Mouse (Mus musculus) forebrain, embryonic 12.5 days (tissue): ENCODE data around the gene Samm50. TPM values are rescaled to one million over a fixed set of nuclear protein-coding genes. Genes with fewer than 3 reads are reported as not detected.

Experiments
- ATAC-seq: fragments of 200-750 bp; cut with Nextera tagmentation; 2 replicates; pipeline ENCODE4 v1.8.0; 2017; ENCODE audit warnings: moderate TSS enrichment; ENCODE audit not compliant: low FRiP score
- H3K27ac ChIP-seq: fragments of 300-500 bp; sonication (generic); 2 replicates; pipeline ENCODE4 v1.5.1; 2016; ENCODE audit warnings: mild to moderate bottlenecking
- H3K27me3 ChIP-seq: fragments of 300-500 bp; sonication (generic); 2 replicates; pipeline ENCODE4 v1.6.1; 2016; ENCODE audit warnings: mild to moderate bottlenecking
- H3K36me3 ChIP-seq: fragments of 300-500 bp; sonication (generic); replicated peaks from 2 replicates; pipeline ENCODE4 v1.6.1; 2016; ENCODE audit warnings: mild to moderate bottlenecking
- H3K4me1 ChIP-seq: fragments of 300-500 bp; sonication (generic); 2 replicates; pipeline ENCODE4 v1.6.1; 2016
- H3K4me2 ChIP-seq: fragments of 300-500 bp; sonication (generic); 2 replicates; pipeline ENCODE4 v1.6.1; 2016; ENCODE audit warnings: mild to moderate bottlenecking, moderate library complexity
- H3K4me3 ChIP-seq: fragments of 300-500 bp; sonication (generic); replicated peaks from 2 replicates; pipeline ENCODE4 v1.5.1; 2016; ENCODE audit warnings: mild to moderate bottlenecking
- H3K9ac ChIP-seq: fragments of 300-500 bp; sonication (generic); 2 replicates; pipeline ENCODE4 v1.6.1; 2016; ENCODE audit warnings: mild to moderate bottlenecking
- H3K9me3 ChIP-seq: fragments of 300-500 bp; sonication (generic); 2 replicates; pipeline ENCODE4 v1.6.1; 2016
- WGBS: fragments of 180-500 bp; shearing (Covaris S2); methylation state at CpG from one replicate; pipeline ENCODE4 v1.1.7; 2016; 5-methylcytosine and 5-hydroxymethylcytosine counted together
- polyA plus RNA-seq: library from polyadenylated mRNA; unstranded; fragments of >200 nt; fragmentation: Nextera tagmentation; extraction: Ambion mirVana; gene quantifications from 2 replicates; pipeline ENCODE4 v1.2.1, GENCODE M21; 2016

Gene Samm50
- polyA plus RNA-seq, 1 experiment from 2014 or later: 95.9 TPM

DNA sequence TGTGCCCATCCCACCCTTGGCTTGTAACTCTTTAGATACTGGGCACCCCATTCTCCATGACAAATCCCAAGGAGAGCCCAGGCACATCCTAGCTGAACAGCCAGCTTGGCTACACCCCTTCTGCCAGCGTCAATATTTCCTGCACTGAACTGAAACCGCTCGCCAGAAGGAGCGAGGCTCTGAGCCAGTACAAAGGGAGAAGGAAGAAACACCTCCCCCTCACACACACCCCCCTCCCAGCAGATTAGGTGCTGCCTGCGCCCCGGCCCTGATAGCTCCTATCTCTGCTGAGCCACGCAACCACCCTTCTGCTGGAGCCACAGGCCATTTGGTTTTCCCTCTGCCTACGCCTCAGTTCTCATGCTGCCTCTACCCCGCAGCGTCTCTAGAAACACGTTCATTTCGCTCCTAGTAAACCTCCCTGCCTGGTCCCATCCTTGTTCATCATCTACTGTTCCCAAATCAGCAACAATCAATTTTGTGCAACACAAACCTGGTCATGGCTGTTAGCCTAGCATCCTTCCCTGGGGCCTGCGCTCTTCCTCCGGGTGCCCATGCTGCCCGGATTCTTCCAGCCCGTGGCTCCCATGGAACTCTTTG is 39.2 kb downstream of the Samm50 start:
- H3K4me1 ChIP-seq: peaks cover 55% of the 10 kb centered on the region
- 3% methylated on average over 16 of the region's 16 CpGs for WGBS

GRCm38 (mm10) chr15:84231721-84232561 is 39.9 kb downstream of the Samm50 start, which contains the start of gene Parvb:
Parvb (plus strand) TSS chr15:84232043.
- Histone ChIP-seq H3K4me2 (peak within 1 kb of the TSS; percentile 94), H3K4me1 (peaks cover 47% of the 10 kb centered on the region), H3K9me3 (no peaks in the 10 kb centered on the region), H3K4me3 (peak within 1 kb of the TSS; percentile 51), H3K36me3 (no peaks in the 10 kb centered on the region), H3K27ac (peak within 1 kb of the TSS; percentile 65), H3K9ac (peak within 1 kb of the TSS; percentile 59), H3K27me3 (peaks cover 47% of the 10 kb centered on the region)
- WGBS: under 1% methylated on average over 53 of the region's 53 CpGs
- ATAC-seq: peak; percentile 48

More for the DNA sequence above, 39.2 kb downstream of the Samm50 start:
- peak; percentile 40; the same call in 1 of the 2 replicates for ATAC-seq
- Histone ChIP-seq H3K27me3 (peaks cover 45% of the 10 kb centered on the region), H3K9ac (peak overlapping the region; percentile 59), H3K36me3 (no peaks in the 10 kb centered on the region), H3K4me3 (peak overlapping the region; percentile 51), H3K27ac (peak overlapping the region; percentile 65), H3K4me2 (peak overlapping the region; percentile 94), H3K9me3 (no peaks in the 10 kb centered on the region)

GRCm38 (mm10) chr15:84232609-84233008 is 40.6 kb downstream of the Samm50 start:
- Histone ChIP-seq H3K36me3 (no peaks in the 10 kb centered on the region), H3K4me1 (peaks cover 46% of the 10 kb centered on the region), H3K9me3 (no peaks in the 10 kb centered on the region), H3K27me3 (peaks cover 54% of the 10 kb centered on the region), H3K27ac (no peak overlapping the region), H3K4me2 (peak overlapping the region; percentile 94), H3K9ac (no peak overlapping the region), H3K4me3 (peak overlapping the region; percentile 51)
- no peak for ATAC-seq
- WGBS: 9% methylated on average over 8 of the region's 8 CpGs

DNA sequence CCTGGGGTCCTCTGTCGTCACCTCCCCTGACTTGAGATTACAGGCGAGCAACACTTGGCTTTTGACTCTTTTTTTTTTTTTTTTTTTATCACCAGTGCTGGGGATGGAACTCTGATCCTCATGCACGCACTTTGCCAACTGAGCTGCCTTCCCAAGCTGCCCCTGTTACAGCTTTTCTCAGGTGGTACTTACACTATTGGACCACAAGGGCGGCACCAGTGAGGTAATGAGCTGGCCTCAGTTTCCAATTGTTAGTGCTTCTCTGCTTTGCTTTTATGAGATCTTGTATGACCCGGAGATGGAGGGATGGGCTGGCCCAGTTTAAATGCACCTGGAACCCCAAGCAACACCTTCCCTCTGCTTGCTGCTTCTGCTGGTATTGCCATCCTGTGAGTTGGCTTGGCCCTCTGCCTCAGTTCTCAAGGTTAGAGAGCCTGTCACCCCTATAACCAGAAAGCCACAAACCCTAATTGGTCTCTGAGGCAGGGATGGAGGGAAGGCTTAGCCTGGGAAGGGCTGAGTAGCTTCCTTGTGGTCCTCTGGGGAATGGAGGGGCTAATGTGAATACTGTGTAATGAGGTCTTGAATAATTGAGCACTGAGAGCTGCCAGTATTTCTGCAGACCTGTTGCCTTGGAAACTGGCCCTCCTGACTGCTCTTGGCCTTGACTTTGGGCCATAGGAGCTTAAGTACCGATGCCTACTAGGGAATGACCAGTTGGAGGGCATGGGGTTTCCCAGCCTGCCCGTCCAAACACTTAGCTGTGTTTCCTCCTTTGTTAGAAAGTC is 42.9 kb downstream of the Samm50 start:
- no peak for ATAC-seq
- no peak overlapping the region for H3K9ac ChIP-seq
- H3K4me1 ChIP-seq: peaks cover 60% of the 10 kb centered on the region
- no peak overlapping the region for H3K4me3 ChIP-seq
- no peaks in the 10 kb centered on the region for H3K36me3 ChIP-seq
- WGBS: 88% methylated on average over 7 of the region's 7 CpGs
- H3K27me3 ChIP-seq: peaks cover 52% of the 10 kb centered on the region
- no peak overlapping the region for H3K4me2 ChIP-seq
- H3K27ac ChIP-seq: no peak overlapping the region
- H3K9me3 ChIP-seq: no peaks in the 10 kb centered on the region

DNA sequence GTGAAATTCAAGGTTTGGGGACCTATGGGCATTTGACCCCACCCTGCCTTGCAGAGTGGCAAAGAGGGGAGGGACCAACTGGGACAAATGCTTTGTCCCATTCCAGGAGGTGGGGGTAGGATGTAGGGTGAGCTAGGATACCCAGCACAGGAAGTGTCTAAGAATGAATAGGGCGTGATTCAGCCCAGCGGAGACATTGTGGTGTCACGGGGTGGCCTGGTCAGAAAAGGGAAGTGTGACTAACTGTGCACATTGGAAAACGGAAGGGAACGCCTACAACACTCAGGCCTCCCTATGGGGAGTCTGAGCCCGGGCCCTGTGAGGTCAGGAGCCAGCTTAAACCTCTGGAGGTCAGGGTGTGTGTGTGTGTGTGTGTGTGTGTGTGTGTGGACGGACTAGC is 43.6 kb downstream of the Samm50 start:
- H3K4me3 ChIP-seq: no peak overlapping the region
- no peak for ATAC-seq
- no peaks in the 10 kb centered on the region for H3K36me3 ChIP-seq
- no peak overlapping the region for H3K27ac ChIP-seq
- H3K27me3 ChIP-seq: peaks cover 45% of the 10 kb centered on the region
- H3K9me3 ChIP-seq: no peaks in the 10 kb centered on the region
- H3K4me2 ChIP-seq: no peak overlapping the region
- peaks cover 54% of the 10 kb centered on the region for H3K4me1 ChIP-seq
- no peak overlapping the region for H3K9ac ChIP-seq
- 74% methylated on average over 7 of the region's 7 CpGs for WGBS

DNA sequence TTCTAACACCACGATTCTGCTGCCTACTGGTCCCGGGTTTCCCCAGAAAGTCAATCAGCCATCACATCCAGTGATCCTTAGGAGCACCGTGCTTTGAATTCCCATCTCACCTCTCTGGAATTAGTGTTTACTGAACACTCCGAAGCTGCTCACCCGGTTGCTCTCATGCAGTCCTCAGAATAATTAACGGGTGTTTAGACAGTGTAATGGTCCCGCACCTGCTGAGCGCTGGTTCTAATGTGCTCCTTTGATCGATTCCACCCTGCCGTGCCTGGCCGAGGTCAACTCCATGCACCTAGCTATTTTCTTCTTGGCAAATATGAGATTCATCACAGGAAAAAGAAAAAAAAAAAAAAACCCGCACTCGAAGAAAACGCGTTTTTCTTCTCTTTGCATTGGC is 46.5 kb downstream of the Samm50 start:
- WGBS: 24% methylated on average over 15 of the region's 15 CpGs
- H3K9me3 ChIP-seq: no peaks in the 10 kb centered on the region
- no peak overlapping the region for H3K4me3 ChIP-seq
- H3K4me2 ChIP-seq: no peak overlapping the region
- no peak overlapping the region; the same call in 1 of the 2 replicates for H3K27ac ChIP-seq
- no peak overlapping the region for H3K9ac ChIP-seq
- H3K27me3 ChIP-seq: peaks cover 22% of the 10 kb centered on the region
- no peaks in the 10 kb centered on the region for H3K36me3 ChIP-seq
- peaks cover 29% of the 10 kb centered on the region for H3K4me1 ChIP-seq
- peak; percentile 66; the same call in 1 of the 2 replicates for ATAC-seq

- H3K27ac ChIP-seq: peak overlapping the region; percentile 10; the same call in 1 of the 2 replicates
Measured at GRCm38 (mm10) chr15:84238991-84239401, 47.0 kb downstream of the Samm50 start.

DNA sequence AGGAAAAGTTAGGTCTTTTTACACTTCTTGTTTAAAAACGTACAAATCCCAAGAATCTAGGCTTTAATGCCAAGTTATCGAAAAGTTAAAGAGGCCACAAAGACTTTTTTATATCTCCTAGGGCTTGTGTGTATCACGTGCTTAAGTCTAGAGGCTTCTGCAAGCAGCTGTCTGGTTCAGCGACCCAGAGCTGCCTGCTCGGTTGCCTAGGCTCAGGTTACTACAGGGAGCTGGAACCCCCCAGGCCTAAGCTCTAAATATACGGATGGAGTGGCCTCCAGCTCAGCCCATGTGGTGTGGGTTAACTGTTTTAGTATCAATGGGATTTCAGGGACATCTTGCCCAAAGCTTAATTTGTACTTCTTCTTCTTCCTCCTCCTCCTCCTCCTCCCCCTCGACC is 49.5 kb downstream of the Samm50 start:
- peaks cover 33% of the 10 kb centered on the region for H3K4me1 ChIP-seq
- no peak for ATAC-seq
- H3K27ac ChIP-seq: no peak overlapping the region
- H3K9me3 ChIP-seq: no peaks in the 10 kb centered on the region
- 59% methylated on average over 7 of the region's 7 CpGs for WGBS
- H3K36me3 ChIP-seq: no peaks in the 10 kb centered on the region
- H3K9ac ChIP-seq: no peak overlapping the region
- H3K27me3 ChIP-seq: peaks cover 22% of the 10 kb centered on the region
- no peak overlapping the region for H3K4me3 ChIP-seq
- H3K4me2 ChIP-seq: no peak overlapping the region

More at GRCm38 (mm10) chr15:84238991-84239401, 47.0 kb downstream of the Samm50 start:
- WGBS: 21% methylated on average over 16 of the region's 16 CpGs
- peak overlapping the region; percentile 26; the same call in 1 of the 2 replicates for H3K4me2 ChIP-seq
- no peaks in the 10 kb centered on the region for H3K36me3 ChIP-seq
- H3K27me3 ChIP-seq: peaks cover 22% of the 10 kb centered on the region
- no peak overlapping the region for H3K4me3 ChIP-seq
- H3K4me1 ChIP-seq: peaks cover 29% of the 10 kb centered on the region
- no peaks in the 10 kb centered on the region for H3K9me3 ChIP-seq
- peak; percentile 55 for ATAC-seq
- H3K9ac ChIP-seq: no peak overlapping the region

DNA sequence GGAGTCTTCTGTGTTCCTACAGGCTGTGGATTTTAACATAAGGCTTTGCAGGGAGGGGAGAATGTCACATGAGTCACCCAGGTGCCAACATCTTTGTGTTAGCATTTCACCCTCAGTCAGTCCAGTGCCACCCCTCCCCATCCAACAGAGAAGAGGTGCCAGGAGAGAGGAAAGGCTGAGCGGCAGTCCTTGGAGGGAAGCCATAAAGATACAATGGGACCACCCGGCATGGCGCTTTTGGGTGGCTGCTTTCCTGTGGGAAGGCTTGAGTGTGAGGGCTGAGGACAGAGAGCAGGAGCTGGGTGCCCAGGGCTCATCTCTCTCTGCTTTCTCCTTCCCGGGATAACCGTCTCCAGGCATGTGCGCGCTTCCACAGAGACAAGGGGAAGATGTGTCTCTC is 53.1 kb downstream of the Samm50 start:
- no peaks in the 10 kb centered on the region for H3K36me3 ChIP-seq
- ATAC-seq: no peak
- 74% methylated on average over 7 of the region's 7 CpGs for WGBS
- H3K4me1 ChIP-seq: 0 out of 2 replicates have a peak, but pooled peaks cover 8% of the 10 kb centered on the region
- H3K9me3 ChIP-seq: 0 out of 2 replicates have a peak, but pooled peaks cover 3% of the 10 kb centered on the region
- H3K4me2 ChIP-seq: no peak overlapping the region
- peak overlapping the region; percentile 39; the same call in 1 of the 2 replicates for H3K27ac ChIP-seq
- H3K9ac ChIP-seq: no peak overlapping the region
- no peak overlapping the region for H3K4me3 ChIP-seq
- H3K27me3 ChIP-seq: no peaks in the 10 kb centered on the region; the same call in 1 of the 2 replicates

- Histone ChIP-seq H3K36me3 (no peaks in the 10 kb centered on the region), H3K4me1 (peaks cover 11% of the 10 kb centered on the region; the same call in 1 of the 2 replicates), H3K27ac (no peak overlapping the region), H3K4me3 (no peak overlapping the region), H3K4me2 (no peak overlapping the region), H3K9me3 (0 out of 2 replicates have a peak, but pooled peaks cover 3% of the 10 kb centered on the region), H3K27me3 (no peaks in the 10 kb centered on the region; the same call in 1 of the 2 replicates), H3K9ac (no peak overlapping the region)
- no peak for ATAC-seq
- 95% methylated on average over 6 of the region's 6 CpGs for WGBS
Measured at GRCm38 (mm10) chr15:84246195-84246594, 54.2 kb downstream of the Samm50 start.

GRCm38 (mm10) chr15:84247309-84247708 is 55.3 kb downstream of the Samm50 start:
- H3K4me1 ChIP-seq: peaks cover 14% of the 10 kb centered on the region
- H3K4me2 ChIP-seq: no peak overlapping the region
- ATAC-seq: no peak
- no peaks in the 10 kb centered on the region; the same call in 1 of the 2 replicates for H3K27me3 ChIP-seq
- no peaks in the 10 kb centered on the region for H3K36me3 ChIP-seq
- WGBS: 91% methylated on average over 3 of the region's 3 CpGs
- no peak overlapping the region for H3K9ac ChIP-seq
- 0 out of 2 replicates have a peak, but pooled peaks cover 3% of the 10 kb centered on the region for H3K9me3 ChIP-seq
- H3K27ac ChIP-seq: no peak overlapping the region
- H3K4me3 ChIP-seq: no peak overlapping the region
